Mouse (Mus musculus) liver, embryonic 11.5 days (tissue): Measurements from ENCODE around the gene Xylb. TPM values are rescaled to one million over a fixed set of nuclear protein-coding genes. Genes with fewer than 3 reads are reported as not detected.

ENCODE experiments used
- ATAC-seq: fragments of 200-750 bp; cut with Nextera tagmentation; replicated peaks from 2 replicates; pipeline ENCODE4 v1.8.0; 2017; ENCODE audit warnings: moderate number of reproducible peaks, mild to moderate bottlenecking, moderate TSS enrichment, moderate library complexity; ENCODE audit not compliant: low FRiP score
- DNase-seq: peaks from one replicate; pipeline ENCODE4 v3.0.0-alpha.2; 2017; ENCODE audit warnings: low spot score
- H3K27ac ChIP-seq: fragments of 300-500 bp; sonication (generic); 2 replicates; pipeline ENCODE4 v1.5.1; 2014; ENCODE audit warnings: mild to moderate bottlenecking, low read depth, low read length, control low read depth
- H3K27me3 ChIP-seq: fragments of 300-500 bp; sonication (generic); replicated peaks from 2 replicates; pipeline ENCODE4 v1.6.1; 2014; ENCODE audit warnings: low read length, mixed read lengths; ENCODE audit not compliant: control insufficient read depth, insufficient read depth
- H3K36me3 ChIP-seq: fragments of 300-500 bp; sonication (generic); 2 replicates; pipeline ENCODE4 v1.6.1; 2014; ENCODE audit warnings: mild to moderate bottlenecking, low read length, moderate library complexity, mixed read lengths; ENCODE audit not compliant: control insufficient read depth, insufficient read depth
- H3K4me1 ChIP-seq: fragments of 300-500 bp; sonication (generic); replicated peaks from 2 replicates; pipeline ENCODE4 v1.6.1; 2014; ENCODE audit warnings: low read length, mixed read lengths; ENCODE audit not compliant: control insufficient read depth, insufficient read depth
- H3K4me2 ChIP-seq: fragments of 300-500 bp; sonication (generic); 2 replicates; pipeline ENCODE4 v1.6.1; 2014; ENCODE audit warnings: mild to moderate bottlenecking, control low read depth, moderate library complexity
- H3K4me3 ChIP-seq: fragments of 300-500 bp; sonication (generic); 2 replicates; pipeline ENCODE4 v1.5.1; 2014; ENCODE audit warnings: low read depth, low read length, control low read depth
- H3K9ac ChIP-seq: fragments of 300-500 bp; sonication (generic); 2 replicates; pipeline ENCODE4 v1.6.1; 2014; ENCODE audit warnings: low read depth, low read length, control low read depth
- H3K9me3 ChIP-seq: fragments of 300-500 bp; sonication (generic); 2 replicates; pipeline ENCODE4 v1.6.1; 2016; ENCODE audit warnings: low read length, inconsistent platforms, mixed read lengths; ENCODE audit not compliant: control insufficient read depth
- WGBS: fragments of 180-500 bp; shearing (Covaris S2); extraction: QIAGEN DNeasy Blood & Tissue Kit; methylation state at CpG from one replicate; pipeline ENCODE4 v1.1.7; 2014; 5-methylcytosine and 5-hydroxymethylcytosine counted together
- polyA plus RNA-seq: library from polyadenylated mRNA; unstranded; fragments of >200 nt; fragmentation: Nextera tagmentation; extraction: Ambion mirVana; gene quantifications from 2 replicates; pipeline ENCODE4 v1.2.1, GENCODE M21; 2014

Gene Xylb
- polyA plus RNA-seq, 1 experiment from 2014 or later, result 9.5 TPM

DNA sequence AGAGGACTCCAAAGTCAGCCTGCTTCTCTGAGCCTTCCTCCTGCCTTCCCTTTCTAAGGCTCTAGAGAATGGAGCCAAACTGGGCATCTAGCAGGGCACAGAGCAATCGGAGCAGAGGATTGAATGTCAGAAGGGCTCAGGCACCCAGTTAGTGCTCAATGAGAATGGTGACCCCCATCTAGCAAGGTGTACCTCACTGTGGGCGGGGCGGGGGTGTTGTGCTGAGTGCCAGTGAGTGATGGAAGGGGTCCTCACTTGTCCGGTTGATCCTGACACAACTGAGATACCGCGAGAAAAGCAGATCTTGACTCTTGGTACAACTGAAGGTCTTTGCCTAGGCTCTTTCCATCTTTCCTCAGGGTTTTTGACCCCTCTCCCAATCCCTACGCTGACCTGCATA lies 18.1 kb upstream of the Xylb start:
- H3K27me3 ChIP-seq, result no peaks in the 10 kb centered on the region
- peak overlapping the region; percentile 75 for H3K4me3 ChIP-seq
- peak overlapping the region; percentile 92 for H3K4me2 ChIP-seq
- H3K9me3 ChIP-seq, result no peaks in the 10 kb centered on the region
- H3K27ac ChIP-seq, result no peak overlapping the region
- 46% methylated on average over 7 of the region's 7 CpGs for WGBS
- peak overlapping the region; percentile 84 for H3K9ac ChIP-seq
- peaks cover 7% of the 10 kb centered on the region for H3K4me1 ChIP-seq
- no peak for ATAC-seq
- no peaks in the 10 kb centered on the region for H3K36me3 ChIP-seq
- no peak for DNase-seq

DNA sequence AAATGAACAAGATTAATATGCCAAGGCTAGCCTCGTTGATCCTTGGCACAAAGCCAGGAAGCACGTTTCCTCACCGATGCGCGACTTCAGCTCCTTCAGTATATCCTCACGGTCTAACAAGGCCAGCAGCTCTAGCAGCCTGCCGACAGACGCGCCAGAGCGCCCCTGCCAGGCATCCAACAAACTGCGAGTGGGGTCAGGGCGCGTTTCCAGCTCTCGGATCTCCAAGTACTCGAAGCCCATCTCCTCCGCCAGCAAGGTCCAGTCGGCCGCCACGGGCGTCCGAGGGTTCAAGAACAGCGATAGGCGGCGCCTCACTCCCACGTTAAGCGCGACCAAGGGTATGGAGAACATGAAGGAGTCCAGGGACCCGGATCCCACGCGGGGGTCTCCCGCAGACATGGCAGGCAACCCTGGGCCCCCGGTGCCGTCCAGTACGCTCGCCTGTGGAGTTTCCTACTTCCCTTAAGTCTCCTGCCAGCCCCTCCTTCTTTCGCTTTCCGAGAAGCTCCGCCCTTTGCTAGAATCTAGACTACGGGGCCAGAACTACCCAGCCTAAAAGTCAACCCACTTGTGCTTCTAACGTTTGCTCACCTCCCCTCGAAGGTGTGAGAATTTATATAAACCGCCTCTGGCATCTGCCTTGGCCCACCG lies 17.5 kb upstream of the Xylb start, which contains the start of gene Acaa1a:
Gene Acaa1a, plus strand, starts transcription at position 119 of the 654 bp plus-strand sequence.
- peak within 1 kb of the TSS; percentile 84 for H3K9ac ChIP-seq
- H3K9me3 ChIP-seq, result no peaks in the 10 kb centered on the region
- H3K36me3 ChIP-seq, result no peaks in the 10 kb centered on the region
- 1% methylated on average over 43 of the region's 43 CpGs for WGBS
- H3K27me3 ChIP-seq, result no peaks in the 10 kb centered on the region
- peak within 1 kb of the TSS; percentile 86 for H3K27ac ChIP-seq
- ATAC-seq (peak; percentile 60), DNase-seq (peak; percentile 72)
- peak within 1 kb of the TSS; percentile 75 for H3K4me3 ChIP-seq
- H3K4me1 ChIP-seq, result peaks cover 7% of the 10 kb centered on the region
- H3K4me2 ChIP-seq, result peak within 1 kb of the TSS; percentile 92

DNA sequence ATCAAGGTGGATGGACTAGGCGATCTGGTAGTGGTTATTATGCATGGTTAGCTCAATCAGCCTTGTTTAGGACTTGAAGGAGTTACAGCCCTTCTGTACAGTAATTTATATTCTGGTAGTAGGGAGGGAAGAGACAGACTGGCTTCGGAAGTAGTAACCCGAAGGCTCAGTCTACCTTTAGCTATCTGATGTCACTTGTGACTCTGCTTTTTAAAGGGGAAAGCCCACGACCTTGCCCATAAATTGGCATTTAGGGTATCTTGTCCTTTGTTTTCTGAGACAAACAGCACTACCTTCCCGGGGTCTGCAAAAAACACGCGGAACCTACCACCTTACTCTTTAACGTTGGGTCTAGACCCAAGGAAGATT lies 17.0 kb upstream of the Xylb start:
- Histone ChIP-seq H3K4me3 (peak overlapping the region; percentile 75), H3K4me1 (peaks cover 7% of the 10 kb centered on the region), H3K4me2 (peak overlapping the region; percentile 92), H3K36me3 (no peaks in the 10 kb centered on the region), H3K27ac (peak overlapping the region; percentile 86), H3K9me3 (no peaks in the 10 kb centered on the region), H3K9ac (peak overlapping the region; percentile 84), H3K27me3 (no peaks in the 10 kb centered on the region)
- WGBS, result 3% methylated on average over 8 of the region's 8 CpGs
- DNase-seq (no peak), ATAC-seq (no peak)

DNA sequence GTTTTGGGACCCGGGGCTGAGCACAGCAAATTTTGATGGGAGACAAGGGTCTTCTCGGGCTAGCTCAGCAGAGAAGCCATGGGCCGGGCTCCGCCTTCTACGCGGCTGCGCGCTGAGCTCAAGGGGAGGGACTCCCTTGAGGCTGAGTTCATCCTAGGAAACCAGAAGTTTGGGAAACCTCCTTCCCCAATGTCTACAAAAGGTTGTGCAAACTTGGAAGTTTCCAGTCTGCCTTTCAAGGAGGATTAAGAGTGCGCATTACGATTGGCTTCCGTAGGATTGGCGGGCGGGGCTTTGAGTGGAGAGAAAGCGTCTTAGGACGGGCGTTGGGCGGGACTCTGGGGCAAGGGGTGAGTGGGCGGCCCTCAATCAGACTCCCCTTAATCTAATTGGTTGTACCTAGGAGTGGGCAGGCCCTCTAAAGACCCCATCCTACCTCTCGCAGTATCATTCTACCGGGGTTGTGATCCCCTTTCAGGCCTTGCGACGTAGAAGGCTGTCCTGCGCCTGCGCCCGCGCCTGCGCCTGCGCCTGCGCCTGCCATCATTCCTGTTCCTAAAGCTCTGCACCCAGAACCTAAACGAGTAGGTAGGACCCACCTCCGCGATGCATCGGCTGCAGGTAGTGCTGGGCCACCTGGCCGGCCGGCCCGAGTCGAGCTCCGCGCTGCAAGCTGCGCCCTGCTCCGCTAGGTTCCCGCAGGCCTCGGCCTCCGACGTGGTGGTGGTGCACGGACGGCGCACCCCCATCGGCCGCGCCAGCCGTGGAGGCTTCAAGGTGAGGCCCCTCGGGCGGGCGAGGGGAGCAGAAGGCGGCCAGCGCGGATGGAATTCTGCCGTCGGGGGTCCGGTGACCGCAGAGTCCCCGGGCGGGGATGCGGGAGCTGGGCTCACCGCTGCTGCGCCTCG lies 16.0 kb upstream of the Xylb start, which contains the start of gene Myd88:
Gene Myd88, minus strand, starts transcription at position 503 of the 908 bp plus-strand sequence.
- peak within 1 kb of the TSS; percentile 84 for H3K9ac ChIP-seq

DNA sequence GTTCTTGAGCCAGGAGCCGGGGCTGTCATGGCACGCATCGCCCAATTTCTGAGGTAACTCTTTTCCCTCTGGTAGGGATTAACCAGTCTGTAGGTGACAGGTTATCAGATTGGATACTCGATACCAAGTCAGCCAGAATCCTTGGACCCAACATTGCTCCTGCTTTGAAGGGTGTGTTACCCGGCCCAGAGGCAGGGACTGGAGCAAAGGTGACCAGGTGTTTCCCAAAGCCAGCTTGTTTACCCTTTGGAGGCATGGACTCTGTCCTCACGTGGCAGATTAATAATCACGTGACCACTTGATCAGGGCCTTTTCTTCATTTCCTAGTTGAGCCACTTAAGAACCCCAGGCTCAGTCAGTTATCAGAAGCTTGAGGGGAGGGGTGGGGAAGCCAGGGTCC lies 14.5 kb upstream of the Xylb start:
- peak overlapping the region; percentile 92 for H3K4me2 ChIP-seq
- DNase-seq (no peak), ATAC-seq (no peak)
- no peak overlapping the region for H3K4me3 ChIP-seq
- no peaks in the 10 kb centered on the region for H3K9me3 ChIP-seq
- H3K4me1 ChIP-seq, result peaks cover 7% of the 10 kb centered on the region
- WGBS, result 86% methylated on average over 7 of the region's 7 CpGs
- H3K27ac ChIP-seq, result no peak overlapping the region
- no peak overlapping the region for H3K9ac ChIP-seq
- H3K27me3 ChIP-seq, result no peaks in the 10 kb centered on the region
- peaks cover 7% of the 10 kb centered on the region for H3K36me3 ChIP-seq

More for the DNA sequence above, 16.0 kb upstream of the Xylb start, which contains the start of gene Myd88:
- peak within 1 kb of the TSS; percentile 92 for H3K4me2 ChIP-seq
- peak within 1 kb of the TSS; percentile 75 for H3K4me3 ChIP-seq
- ATAC-seq (peak; percentile 97), DNase-seq (peak; percentile 87)
- H3K27me3 ChIP-seq, result no peaks in the 10 kb centered on the region
- H3K27ac ChIP-seq, result peak within 1 kb of the TSS; percentile 86
- WGBS, result under 1% methylated on average over 68 of the region's 68 CpGs
- H3K9me3 ChIP-seq, result no peaks in the 10 kb centered on the region
- peaks cover 7% of the 10 kb centered on the region for H3K4me1 ChIP-seq
- H3K36me3 ChIP-seq, result peaks cover 4% of the 10 kb centered on the region

DNA sequence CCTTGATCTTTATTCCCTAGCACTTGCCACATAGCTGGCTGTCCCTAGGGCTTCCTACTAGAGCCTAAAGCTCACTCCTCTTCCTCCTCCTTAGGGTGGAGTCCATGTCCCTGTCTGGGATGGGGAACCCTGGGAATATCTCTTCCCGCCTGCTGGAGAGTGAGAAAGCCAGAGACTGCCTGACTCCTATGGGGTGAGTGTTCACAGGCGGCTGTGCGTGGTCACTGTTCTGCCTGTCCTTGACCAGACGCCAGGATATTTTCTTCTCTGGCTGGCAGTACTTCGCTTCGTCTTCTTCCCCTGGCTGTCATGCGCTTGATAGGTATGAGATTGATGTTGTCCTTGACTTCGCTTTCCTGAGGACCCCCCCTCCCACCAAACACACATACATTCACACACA lies 10.8 kb upstream of the Xylb start:
- no peak for DNase-seq
- Histone ChIP-seq H3K27ac (no peak overlapping the region), H3K36me3 (peaks cover 13% of the 10 kb centered on the region), H3K4me1 (peaks cover 7% of the 10 kb centered on the region), H3K4me3 (no peak overlapping the region), H3K9me3 (no peaks in the 10 kb centered on the region), H3K9ac (no peak overlapping the region), H3K27me3 (no peaks in the 10 kb centered on the region), H3K4me2 (no peak overlapping the region)
- 89% methylated on average over 8 of the region's 8 CpGs for WGBS
- ATAC-seq, result no peak

DNA sequence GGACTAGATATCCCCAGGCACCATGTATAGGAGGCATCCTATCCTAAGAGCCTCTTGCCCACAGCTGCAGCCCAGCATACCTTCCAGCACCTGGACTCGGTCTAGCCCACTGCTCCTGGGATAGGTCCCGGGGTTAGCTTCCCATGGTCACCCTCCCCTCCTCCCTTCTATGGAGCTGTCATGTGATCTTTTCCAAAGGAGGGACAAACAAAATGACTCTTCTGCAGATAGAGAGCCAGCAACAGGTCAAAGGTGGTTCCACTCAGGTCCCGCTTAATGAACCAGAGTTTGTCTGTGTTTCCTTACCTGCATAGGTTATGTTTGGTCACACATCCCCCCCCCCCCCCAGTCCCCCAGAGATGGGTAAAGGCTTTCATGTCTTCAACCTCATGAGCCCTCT lies 6.7 kb upstream of the Xylb start:
- H3K9me3 ChIP-seq, result no peaks in the 10 kb centered on the region

DNA sequence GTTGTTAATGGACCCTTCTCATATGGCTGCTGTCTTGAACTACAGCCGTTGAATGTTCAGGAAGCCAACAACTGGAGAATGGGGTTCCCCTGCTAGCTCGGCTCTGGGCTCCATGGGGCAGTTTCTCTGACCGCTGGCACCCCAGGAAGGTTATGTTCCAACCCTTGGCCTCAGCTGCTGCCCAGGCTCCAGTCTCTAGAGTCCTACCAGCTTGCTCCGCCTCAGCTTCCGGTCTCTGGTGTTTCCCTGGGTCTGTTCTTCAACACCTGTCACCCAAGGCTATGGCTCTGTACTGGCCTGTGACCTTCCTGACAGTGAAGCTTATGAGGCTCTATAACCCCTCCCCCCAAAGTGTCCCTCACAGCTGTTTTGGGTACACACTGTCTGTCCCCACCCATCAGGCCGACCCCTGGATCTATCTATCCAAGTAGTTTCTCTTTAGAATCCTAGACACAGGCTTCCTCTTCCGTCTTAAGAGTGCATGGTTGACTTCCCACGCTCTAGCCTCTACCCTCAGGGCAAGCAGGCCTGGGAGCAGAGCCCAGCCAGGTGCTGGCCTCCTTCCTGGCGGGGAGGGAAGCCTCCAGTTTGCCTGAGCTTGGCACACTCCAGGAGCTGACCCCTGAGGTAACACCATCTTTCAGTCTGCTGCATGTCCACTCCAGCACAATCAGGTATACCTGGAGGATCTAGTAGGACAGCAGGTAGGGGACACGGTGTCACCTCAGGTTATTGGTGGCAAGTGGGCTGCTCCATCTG lies 6.1 kb upstream of the Xylb start:
- H3K4me2 ChIP-seq, result no peak overlapping the region
- no peaks in the 10 kb centered on the region for H3K27me3 ChIP-seq
- no peaks in the 10 kb centered on the region for H3K9me3 ChIP-seq
- ATAC-seq (no peak; the same call in 1 of the 2 replicates), DNase-seq (no peak)
- no peak overlapping the region for H3K27ac ChIP-seq
- H3K4me1 ChIP-seq, result no peaks in the 10 kb centered on the region
- H3K4me3 ChIP-seq, result no peak overlapping the region
- H3K9ac ChIP-seq, result no peak overlapping the region
- WGBS, result 88% methylated on average over 10 of the region's 10 CpGs
- peaks cover 8% of the 10 kb centered on the region; the same call in 1 of the 2 replicates for H3K36me3 ChIP-seq

More for the DNA sequence above, 6.7 kb upstream of the Xylb start:
- peaks cover 10% of the 10 kb centered on the region for H3K36me3 ChIP-seq
- H3K4me2 ChIP-seq, result no peak overlapping the region
- no peak overlapping the region for H3K4me3 ChIP-seq
- H3K27ac ChIP-seq, result no peak overlapping the region
- DNase-seq (no peak), ATAC-seq (no peak)
- H3K27me3 ChIP-seq, result no peaks in the 10 kb centered on the region
- H3K4me1 ChIP-seq, result no peaks in the 10 kb centered on the region
- WGBS, result 78% methylated on average over 3 of the region's 3 CpGs
- no peak overlapping the region for H3K9ac ChIP-seq
